Mouse (Mus musculus): ENCODE results near the gene Naa20.

The Naa20 gene

DNA sequence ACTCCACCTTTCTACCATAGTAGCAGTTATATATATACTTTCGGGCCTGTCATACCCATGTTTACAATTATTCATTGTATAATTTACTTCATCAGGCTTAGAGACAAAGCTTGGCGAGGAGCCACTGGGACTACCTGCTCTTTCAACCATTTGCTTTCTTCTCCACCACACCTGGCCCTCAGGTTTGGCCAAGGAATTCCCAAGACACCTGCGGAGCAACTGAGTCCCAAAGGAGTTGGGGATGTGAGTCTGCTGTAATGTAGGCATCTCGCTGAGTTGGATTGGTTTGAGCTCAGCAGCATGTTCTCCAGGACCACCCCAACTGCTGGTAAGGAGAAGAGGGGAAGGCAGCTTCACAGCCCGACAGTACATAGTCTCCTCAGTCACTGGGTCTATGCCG is at the start of gene Naa20:
Naa20 (plus strand) TSS at position 239 of the 400 bp plus-strand sequence.
- in situ Hi-C loops (cut with MboI; ENCODE audit: unreplicated experiment in 2 of 2) = loop anchor here (10.0 to 25.0 kb wide), 5 partner anchors 713 to 1315 kb away; partner anchors contain the start of genes Kiz (in 2 of the 2), Dtd1 (in 1 of the 2) and Smim26 (in 1 of the 2)

DNA sequence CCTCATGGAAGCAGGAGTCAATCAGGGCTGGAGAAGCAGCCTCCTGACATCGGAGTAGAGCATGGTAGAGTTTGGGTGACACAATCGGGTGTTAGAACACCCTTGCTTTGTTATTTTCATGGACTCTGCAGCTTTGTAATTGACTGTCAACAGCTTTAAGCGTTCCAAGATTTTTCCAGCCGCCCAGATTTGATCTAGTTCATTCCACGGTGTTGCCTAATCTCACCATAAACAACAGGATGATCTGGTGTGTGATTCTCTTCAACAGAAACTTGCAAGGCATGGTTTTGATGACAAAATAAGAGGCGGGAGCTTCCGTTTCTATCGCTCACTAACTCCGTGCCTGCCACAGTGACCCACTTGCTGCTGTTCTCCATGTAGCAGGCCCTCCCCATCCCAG is 46.1 kb upstream of the Naa20 start:
- in situ Hi-C loops (cut with MboI; ENCODE audit: unreplicated experiment in 2 of 2) = no loop called here

DNA sequence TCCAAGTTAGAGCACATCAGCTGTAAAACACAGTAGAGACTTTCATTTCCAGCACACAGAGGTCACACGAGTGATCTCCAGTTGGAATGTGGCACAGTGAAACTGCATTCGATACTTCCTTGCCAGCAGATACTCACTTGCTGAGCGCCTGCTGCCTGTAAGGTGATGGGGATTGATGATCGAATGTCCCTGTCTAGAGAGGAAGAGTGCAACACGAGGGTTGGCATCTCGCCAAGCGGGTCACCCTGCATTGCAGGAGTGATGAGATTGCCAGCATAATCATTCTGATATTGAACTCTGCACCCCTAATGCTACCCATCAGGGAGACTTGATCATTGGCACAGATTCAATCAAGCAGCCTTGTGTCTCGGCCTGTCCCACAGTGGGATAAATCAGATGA is 44.0 kb upstream of the Naa20 start:
- in situ Hi-C loops (cut with MboI; ENCODE audit: unreplicated experiment in 2 of 2) = no loop called here

DNA sequence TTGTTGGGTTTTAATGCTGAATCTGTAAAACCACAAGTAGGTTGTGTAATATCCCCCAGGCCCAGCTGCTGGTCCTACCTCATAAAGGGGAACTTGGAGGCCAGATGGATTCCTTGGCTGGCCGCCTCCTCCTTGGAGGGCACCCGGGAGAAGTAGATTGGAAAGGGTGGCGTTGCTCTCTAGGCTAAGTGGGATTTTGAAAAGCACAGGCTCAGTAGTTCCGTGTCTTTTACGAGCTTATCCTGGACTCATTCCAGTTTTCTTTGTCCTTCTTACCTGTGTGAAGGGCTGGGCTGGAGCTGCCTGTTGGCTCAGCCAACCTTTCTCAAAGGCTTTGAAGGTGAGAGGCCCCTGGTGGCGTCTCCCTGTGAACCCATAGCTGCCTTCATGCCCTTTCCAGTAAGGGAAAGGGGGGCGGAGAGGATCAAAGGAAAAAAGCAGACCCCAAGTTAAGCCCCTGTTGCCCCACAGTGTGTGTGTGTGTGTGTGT is 42.4 kb upstream of the Naa20 start:
- in situ Hi-C loops (cut with MboI; ENCODE audit: unreplicated experiment in 2 of 2) = no loop called here

DNA sequence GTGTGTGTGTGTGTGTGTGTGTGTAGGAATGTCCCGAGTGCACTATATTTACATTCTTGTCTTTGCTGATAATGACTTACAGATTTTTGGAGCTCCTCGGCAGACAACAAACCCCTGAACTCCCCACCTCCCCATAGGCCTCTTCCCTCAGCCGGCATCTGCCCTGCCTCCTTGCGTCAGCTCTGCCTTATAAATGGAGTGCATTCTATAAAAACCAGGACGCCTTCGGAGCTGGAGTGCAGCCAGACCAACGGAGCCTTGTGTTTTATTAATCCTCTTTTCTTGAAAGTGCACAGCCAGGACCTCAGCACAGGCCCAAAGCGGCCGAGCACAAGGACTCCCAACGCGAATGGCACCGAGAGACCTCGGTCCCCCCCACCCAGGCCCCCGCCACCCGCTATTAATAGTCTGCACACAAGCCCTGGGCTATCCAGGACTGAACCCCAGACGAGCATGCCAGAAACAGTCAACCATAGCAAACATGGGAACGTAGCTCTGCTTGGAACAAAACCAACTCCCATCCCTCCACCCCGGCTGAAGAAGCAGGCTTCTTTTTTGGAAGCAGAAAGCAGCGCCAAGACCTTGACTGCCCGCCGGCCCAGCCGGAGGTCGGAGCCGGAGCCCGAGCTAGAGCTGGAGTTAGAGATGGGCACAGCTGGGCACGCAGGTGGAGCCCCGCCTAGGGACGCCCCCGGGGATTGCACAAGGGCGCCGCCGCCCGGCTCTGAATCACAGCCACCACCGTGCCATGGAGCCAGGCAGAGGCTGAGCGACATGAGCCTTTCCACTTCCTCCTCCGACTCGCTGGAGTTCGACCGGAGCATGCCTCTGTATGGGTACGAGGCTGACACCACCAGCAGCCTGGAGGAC is 41.7 kb upstream of the Naa20 start:
- in situ Hi-C loops (cut with MboI; ENCODE audit: unreplicated experiment in 2 of 2) = no loop called here

DNA sequence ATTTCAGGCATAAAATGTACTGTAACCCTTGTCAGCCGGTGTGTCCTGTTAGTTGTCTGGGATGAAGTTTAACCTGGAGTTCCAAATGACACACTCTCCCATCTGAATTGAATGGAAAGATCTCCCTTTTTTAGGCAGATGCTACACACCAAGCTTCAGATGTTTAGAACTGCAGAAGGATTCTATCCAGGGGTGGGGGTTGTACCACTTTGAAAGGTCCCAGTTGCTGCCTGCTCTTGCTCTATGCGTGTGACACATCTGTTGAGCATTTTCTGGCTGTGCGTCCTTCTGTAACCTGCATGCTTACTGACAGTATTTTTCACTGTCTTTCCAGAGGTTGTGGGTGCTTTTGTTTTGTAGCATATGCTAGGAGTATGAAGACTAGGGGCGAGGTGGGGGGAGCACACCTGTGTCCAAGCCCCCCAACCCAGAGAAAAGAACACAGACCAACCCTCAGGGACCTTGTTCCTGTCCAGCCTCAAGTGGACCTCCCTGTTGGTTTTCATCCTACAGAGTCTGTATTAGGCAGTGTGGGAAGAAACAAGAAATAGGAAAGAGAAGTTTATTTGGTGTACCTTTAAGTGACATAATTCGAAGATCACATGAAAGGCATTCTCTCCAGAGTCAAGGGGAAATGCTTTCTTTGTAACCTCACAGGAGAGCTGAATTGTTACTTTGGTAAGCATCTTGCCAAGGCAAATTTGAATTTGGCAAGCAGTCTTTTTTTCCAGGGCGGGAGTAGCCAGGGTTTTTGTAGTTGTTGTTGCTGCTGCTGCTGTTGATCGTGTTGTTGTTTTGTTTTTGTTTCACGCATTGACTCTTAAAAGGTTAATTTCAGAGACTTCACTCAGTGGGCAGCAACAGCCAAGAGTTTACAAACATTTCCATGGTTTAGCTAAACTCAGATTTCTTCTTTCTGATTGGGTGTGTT is 40.4 kb upstream of the Naa20 start:
- in situ Hi-C loops (cut with MboI; ENCODE audit: unreplicated experiment in 2 of 2) = no loop called here

DNA sequence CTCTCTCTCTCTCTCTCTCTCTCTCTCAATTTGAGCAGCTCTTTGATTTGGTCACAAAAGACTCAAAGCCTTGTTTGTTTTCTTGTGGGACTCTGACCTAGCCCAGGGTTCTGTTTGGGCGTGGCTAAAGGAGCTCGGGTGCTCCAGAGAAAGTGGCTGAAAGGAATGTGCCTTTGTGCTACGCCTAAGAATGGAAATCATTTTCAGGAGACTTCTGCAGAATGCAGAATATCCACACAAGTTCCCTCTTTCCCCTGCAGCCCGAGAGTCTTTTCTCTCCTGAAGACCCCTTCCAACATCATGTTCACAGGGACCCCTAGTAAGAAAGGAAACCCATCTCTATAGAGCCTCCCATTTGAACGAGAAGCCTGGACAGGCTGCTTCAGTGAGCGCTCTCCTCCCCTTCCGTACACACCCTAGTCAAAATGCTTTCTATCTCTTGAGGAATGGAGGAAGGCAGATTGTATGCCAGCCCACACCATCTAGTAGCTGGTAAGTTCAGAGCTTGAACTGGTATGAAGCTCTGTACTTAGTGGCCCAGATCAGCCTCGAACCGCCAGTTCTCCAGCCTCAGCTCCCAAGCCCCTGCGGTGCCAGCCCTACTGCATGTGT is 39.6 kb upstream of the Naa20 start:
- in situ Hi-C loops (cut with MboI; ENCODE audit: unreplicated experiment in 2 of 2) = no loop called here

DNA sequence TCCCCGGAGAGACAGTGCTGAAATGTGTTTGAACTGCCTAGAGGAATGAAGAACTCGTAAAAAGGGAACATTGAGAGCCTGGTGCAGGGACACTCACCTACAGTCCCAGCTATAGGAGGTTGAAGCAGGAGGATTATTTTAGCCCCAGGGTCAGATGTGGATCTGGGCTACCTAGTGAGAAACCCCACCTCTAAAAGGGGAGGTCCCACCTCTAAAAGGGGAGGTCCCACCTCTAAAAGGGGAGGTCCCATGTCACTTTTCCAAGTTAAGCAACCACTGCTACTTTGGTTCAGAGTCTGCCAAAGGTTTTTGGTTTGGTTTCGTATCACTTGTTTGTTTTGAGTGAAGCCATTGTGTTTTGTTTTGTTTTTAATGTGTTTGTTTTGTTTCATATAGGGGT is 36.6 kb upstream of the Naa20 start:
- in situ Hi-C loops (cut with MboI; ENCODE audit: unreplicated experiment in 2 of 2) = no loop called here

DNA sequence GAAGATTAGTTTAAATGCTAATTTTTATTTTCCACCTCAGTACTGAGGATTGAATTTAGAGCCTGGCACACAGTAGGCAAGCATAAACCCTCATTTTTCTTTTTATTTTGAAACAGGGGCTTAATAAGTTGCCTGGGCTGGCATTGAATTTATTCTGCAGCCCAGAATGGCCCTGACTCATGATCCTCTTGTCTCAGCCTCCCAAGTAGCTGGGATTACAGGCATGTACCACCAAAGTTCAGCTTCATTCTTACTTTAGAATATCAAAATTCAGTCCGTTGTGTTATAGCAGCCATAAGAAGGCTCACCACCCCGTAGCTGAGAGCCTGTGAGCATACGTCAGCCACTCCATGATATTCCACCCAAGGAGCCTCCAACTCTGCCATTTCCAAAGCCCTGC is 35.7 kb upstream of the Naa20 start:
- in situ Hi-C loops (cut with MboI; ENCODE audit: unreplicated experiment in 2 of 2) = no loop called here

DNA sequence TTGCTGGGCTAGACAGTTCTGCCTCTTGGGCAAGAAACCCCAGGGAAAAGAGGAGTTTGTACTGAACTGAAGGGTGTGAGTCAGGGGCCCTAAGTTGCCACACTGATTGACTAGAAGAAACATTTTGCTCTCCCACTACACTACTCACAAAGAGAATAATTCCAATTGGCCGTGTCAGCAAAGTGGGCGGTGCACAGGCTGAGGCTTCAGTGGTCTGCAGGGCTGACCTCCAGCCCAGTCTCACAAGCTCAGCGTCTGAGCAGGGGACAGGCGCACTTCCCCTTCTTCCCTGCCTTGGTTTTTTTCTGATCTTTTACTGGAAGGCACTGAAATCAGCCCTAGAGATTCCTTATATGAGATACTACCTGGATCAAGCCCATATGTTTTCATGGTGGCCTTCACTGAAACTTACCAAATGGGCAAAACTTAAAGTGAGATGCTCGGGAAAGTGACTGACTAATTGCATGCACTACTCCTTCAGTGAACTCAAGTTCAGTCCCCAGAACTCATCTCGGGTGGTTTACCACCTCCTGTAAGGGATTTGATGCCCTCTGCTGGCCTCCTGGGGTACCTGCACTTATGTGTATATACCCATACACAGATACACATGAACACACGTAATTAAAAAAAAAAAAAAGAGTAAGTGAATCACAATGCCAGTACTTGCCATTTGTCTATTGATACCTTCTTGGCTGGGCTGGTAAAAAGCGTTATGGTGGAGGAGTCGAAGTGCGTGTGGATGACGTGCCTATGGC is 35.0 kb upstream of the Naa20 start:
- in situ Hi-C loops (cut with MboI; ENCODE audit: unreplicated experiment in 2 of 2) = no loop called here

DNA sequence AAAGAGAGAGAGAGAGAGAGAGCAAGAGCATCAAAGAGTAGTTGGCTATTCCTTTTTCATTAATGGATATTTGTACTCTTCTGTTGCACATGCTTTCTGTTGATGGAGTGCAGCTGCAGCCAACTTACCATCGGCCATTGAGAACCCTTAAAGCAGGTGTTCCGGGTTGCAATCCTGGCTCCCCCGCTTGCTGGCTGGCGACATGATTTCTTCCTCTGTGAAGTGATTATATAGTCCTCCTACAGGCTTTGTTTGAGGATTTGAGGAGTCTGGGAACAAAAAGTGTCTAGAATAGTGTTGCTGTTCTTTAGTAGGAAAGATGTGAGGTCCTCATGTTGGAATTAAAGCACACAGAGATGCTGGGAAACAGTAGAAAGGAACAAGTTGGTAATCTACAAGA is 30.6 kb upstream of the Naa20 start:
- in situ Hi-C loops (cut with MboI; ENCODE audit: unreplicated experiment in 2 of 2) = no loop called here

DNA sequence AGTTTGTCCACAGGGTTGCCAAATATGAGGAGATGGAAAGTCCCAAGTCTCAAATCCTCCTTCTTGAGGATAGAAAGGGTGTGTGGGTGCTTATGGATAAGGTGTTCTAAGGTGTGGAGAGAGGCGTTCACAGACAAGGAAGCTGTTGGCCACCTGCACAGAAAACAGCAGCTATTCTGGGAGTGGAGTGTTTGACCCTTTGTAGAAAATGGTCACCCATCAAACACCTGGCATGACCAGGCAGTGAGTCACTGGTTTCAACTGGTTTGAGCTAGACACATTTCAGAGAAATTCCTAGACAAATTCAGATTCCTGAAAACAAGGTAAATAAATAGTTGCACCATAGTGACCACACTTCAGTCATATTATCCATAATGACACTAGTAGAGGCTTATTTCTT is 29.8 kb upstream of the Naa20 start:
- in situ Hi-C loops (cut with MboI; ENCODE audit: unreplicated experiment in 2 of 2) = no loop called here

DNA sequence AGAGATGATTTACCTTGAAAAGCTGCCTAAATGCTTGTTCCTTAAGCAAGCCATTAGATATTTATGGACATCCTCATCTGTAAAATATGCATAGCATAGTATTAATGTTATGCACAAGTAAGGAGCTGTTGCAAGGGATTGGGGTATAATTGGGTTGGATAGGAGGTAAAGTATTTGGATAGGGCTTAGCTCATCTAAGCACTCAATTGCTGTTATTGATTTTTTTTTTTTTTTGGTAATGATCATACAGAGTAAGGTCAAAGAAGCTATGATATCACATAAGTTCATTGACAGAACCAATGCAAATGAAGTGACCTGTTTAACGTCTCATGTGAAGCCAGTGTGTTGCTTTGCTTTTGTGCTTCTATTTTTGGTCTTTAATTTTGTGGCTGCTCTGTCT is 27.9 kb upstream of the Naa20 start:
- in situ Hi-C loops (cut with MboI; ENCODE audit: unreplicated experiment in 2 of 2) = no loop called here

DNA sequence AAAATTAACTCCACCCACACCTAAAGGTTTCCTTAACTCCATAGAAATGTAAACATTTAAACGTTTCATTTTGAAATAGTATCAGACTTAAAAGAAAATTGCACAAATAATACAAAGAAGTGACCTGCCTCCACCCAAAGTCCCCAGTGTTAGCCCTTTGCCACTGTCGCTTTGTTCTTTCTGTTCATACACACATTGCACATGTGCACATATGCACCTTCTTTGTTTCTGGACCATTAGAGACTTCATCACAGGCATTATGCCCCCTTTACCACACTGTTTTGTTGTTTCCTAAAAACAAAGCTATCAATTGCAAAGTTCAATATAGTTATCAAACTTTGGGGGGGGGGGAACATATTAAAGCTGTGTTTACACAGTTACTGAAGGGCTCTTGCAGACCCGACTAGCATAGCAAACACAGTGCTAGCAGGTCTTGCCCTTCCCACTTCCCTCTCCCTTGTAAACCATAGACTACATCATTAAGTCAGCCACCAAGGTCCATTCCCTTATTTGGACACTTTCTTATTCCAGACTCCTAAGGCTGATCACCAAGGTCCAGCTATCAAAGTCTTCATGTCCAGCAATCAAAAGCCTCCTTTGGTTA is 26.9 kb upstream of the Naa20 start:
- in situ Hi-C loops (cut with MboI; ENCODE audit: unreplicated experiment in 2 of 2) = no loop called here

DNA sequence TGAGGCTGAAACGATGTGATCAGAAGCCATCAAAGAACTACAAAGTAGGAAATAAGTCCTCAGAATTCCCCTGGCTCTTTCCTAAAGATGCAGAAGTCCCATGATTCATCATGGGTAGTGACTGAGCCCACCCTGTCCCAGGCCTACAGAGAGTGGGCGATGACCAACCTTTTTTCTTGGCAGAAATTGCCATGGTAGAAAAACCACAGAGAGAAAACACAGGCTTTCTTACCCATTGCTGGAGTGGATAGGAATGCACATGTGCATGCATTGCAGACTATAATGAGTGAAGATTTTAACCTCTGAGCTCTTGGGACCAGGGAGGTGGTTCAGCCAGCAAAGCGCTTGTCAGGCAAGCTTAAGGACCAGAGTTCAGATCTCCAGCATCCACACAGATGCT is 24.7 kb upstream of the Naa20 start:
- in situ Hi-C loops (cut with MboI; ENCODE audit: unreplicated experiment in 2 of 2) = no loop called here

DNA sequence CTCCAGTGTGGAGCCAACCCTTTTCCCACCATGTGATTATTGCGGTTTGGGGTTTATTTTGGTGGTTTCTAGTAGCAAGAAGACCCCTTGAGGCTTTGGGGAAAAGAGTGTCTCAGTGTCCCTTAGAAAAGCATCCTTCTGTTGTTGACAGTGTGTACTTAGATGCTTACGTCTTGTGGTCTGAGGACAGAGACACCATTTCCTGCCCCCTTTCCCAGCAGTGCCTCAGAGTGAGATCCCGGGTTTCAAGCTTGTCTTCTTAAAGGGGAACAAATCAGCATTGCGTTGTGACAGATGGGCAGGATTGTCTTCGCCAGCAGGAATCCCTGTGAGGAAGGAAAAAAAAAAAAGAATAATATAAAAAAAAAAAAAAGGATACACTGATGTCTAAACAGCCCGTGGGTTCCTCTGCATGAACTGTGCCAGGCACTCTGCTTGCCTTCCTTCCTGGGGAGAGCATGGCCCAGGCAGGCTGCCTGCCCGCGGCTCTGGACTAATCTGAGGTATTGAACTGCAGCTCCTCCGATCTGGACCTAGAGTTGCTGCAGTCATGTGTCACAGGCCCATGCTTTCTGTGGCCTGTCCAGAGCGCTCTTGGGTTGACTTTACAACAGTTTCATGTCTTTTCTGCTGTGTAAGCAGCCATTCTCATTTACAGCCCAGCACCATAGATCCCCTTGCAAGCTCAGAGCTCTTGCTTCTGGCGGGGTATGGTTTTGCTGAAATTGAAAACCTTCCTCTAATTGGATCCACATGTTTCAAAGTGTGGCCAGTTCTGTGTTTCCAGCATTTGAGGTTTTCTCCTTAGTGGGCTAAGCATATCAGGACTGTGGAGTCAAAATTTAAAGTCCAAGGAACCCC is 20.8 kb upstream of the Naa20 start:
- in situ Hi-C loops (cut with MboI; ENCODE audit: unreplicated experiment in 2 of 2) = no loop called here

DNA sequence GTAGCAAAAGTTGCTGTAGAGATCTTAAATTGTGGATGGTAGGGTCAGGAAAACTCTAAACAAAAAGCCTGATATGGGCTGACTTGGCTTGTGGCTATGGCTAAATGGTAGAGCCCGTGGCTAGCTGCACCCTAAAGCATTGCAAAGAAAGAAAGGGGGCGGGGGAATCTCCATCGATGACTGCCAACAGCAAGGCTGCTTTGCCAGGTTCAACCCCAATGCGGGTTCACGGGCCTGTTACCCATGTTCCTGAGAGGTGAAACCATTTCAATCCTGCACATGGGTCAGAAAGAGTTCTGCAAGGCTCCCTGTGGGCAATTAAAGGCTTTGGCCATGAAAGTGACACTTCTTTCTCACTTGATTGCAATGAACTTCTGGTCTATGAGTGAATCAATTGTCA is 20.0 kb upstream of the Naa20 start:
- in situ Hi-C loops (cut with MboI; ENCODE audit: unreplicated experiment in 2 of 2) = no loop called here

DNA sequence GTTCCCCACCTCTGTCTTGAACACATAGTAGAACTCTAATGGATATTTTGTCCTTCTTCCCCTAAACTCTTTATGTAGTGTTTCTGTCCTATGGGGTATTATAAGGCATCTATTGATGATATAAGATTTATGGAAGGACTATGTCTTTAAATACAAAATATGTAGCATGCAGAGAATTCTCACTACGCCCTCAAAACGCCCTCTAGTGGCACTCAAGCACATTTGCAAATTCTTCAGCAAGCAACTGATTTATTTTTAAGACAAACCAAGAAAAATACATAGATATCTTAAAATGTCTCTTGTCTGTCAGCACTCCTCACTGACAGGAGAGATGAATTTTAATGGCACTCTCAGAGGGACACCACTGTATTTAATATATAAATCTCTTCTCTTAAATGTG is 19.5 kb upstream of the Naa20 start:
- in situ Hi-C loops (cut with MboI; ENCODE audit: unreplicated experiment in 2 of 2) = no loop called here

Data from v-Abl transformed pro-B cells (cell line).